Mouse (Mus musculus): ENCODE data around the gene Crabp2. TPM values are rescaled to one million over a fixed set of nuclear protein-coding genes. Genes with fewer than 3 reads are reported as not detected.

Crabp2 gene
- total and polyA plus RNA-seq, 3 experiments: 0.38 to 1.0 TPM; not detected in 1

GRCm38 (mm10) chr3:87918551-87918950 lies 29.9 kb upstream of the Crabp2 start:
- dilution Hi-C loops (cut with MboI; ENCODE audit: extremely low pct_ligation_motif_present, extremely low pct_unique_long_range_greater_than_20kb, low sequenced_read_pairs): no loop called here
- peaks cover 16% of the 10 kb centered on the region for H3K79me2 ChIP-seq (replicated peaks; ENCODE audit: control insufficient read depth, extremely low read depth, insufficient read depth, poor library complexity, severe bottlenecking)
- DNase-seq (ENCODE audit: extremely low read depth): no peak
- TF ChIP-seq JUN (IDR thresholded peaks at IDR 0.05; ENCODE audit: insufficient read depth, low read depth, low read length) (no peak), MEF2A (IDR thresholded peaks at IDR 0.05; ENCODE audit: borderline replicate concordance, low read depth, low read length) (no peak), USF2 (conservative IDR thresholded peaks at IDR 0.05; ENCODE audit: low read depth, low read length) (no peak), ZKSCAN1 (IDR thresholded peaks at IDR 0.05; ENCODE audit: borderline replicate concordance, low read depth, low read length) (no peak), E2F4 (IDR thresholded peaks at IDR 0.05; ENCODE audit: insufficient replicate concordance, low read depth, low read length) (no peak), HCFC1 (IDR thresholded peaks at IDR 0.05; ENCODE audit: low read depth, low read length) (no peak), POLR2A (IDR thresholded peaks at IDR 0.05; ENCODE audit: low read depth, low read length) (no peak), ZMIZ1 (IDR thresholded peaks at IDR 0.05; ENCODE audit: low read depth, low read length) (no peak), MAX (IDR thresholded peaks at IDR 0.05; ENCODE audit: low read length) (no peak), MXI1 (IDR thresholded peaks at IDR 0.05; ENCODE audit: low read depth, low read length) (no peak)
- no peaks in the 10 kb centered on the region for H3K9me3 ChIP-seq (replicated peaks; ENCODE audit: low read length)
- peak overlapping the region; percentile 19; the same call in 1 of the 2 replicates for H3K9ac ChIP-seq (ENCODE audit: insufficient read depth, low read depth)
- H3K27ac ChIP-seq (ENCODE audit: insufficient read depth, low read depth): no peak overlapping the region
- H3K4me2 ChIP-seq (ENCODE audit: insufficient read depth, low read depth, poor library complexity, severe bottlenecking): peak overlapping the region; percentile 13; the same call in 1 of the 2 replicates
- H3K36me3 ChIP-seq (replicated peaks in 1 of 2; ENCODE audit: control insufficient read depth in 1 of 2, insufficient read depth in 1 of 2, low read length in 1 of 2): peaks cover 40 to 66% of the 10 kb centered on the region in 2 experiments
- H3K27me3 ChIP-seq (replicated peaks): no peaks in the 10 kb centered on the region
- H3K4me1 ChIP-seq (ENCODE audit: control insufficient read depth in 1 of 2, insufficient read depth in 2 of 2): peaks cover 0 to 19% of the 10 kb centered on the region in 2 experiments; a peak in 1 of 4 replicates
- in situ Hi-C loops (cut with MboI; ENCODE audit: low pct_ligation_motif_present, low pct_unique_long_range_greater_than_20kb, low sequenced_read_pairs): no loop called here
- H3K4me3 ChIP-seq (replicated peaks in 1 of 3; ENCODE audit: low read depth in 2 of 3, low read length in 2 of 3, poor library complexity in 1 of 3): no peak overlapping the region

- Histone ChIP-seq H3K9me3 (replicated peaks; ENCODE audit: low read length) (no peaks in the 10 kb centered on the region), H3K4me3 (replicated peaks in 1 of 3; ENCODE audit: low read depth in 2 of 3, low read length in 2 of 3, poor library complexity in 1 of 3) (peak within 1 kb of the TSS; percentile 70 to 83 (median 81)), H3K27ac (ENCODE audit: insufficient read depth, low read depth) (peak within 1 kb of the TSS; percentile 51; the same call in 1 of the 2 replicates), H3K27me3 (replicated peaks) (no peaks in the 10 kb centered on the region), H3K4me1 (ENCODE audit: control insufficient read depth in 1 of 2, insufficient read depth in 2 of 2) (peaks cover 0 to 19% of the 10 kb centered on the region in 2 experiments; a peak in 1 of 4 replicates), H3K79me2 (replicated peaks; ENCODE audit: control insufficient read depth, extremely low read depth, insufficient read depth, poor library complexity, severe bottlenecking) (peaks cover 16% of the 10 kb centered on the region), H3K4me2 (ENCODE audit: insufficient read depth, low read depth, poor library complexity, severe bottlenecking) (peak within 1 kb of the TSS; percentile 90), H3K36me3 (replicated peaks in 1 of 2; ENCODE audit: control insufficient read depth in 1 of 2, insufficient read depth in 1 of 2, low read length in 1 of 2) (peaks cover 38 to 66% of the 10 kb centered on the region in 2 experiments), H3K9ac (ENCODE audit: insufficient read depth, low read depth) (peak within 1 kb of the TSS; percentile 87)
- in situ Hi-C loops (cut with MboI; ENCODE audit: low pct_ligation_motif_present, low pct_unique_long_range_greater_than_20kb, low sequenced_read_pairs) (no loop called here), dilution Hi-C loops (cut with MboI; ENCODE audit: extremely low pct_ligation_motif_present, extremely low pct_unique_long_range_greater_than_20kb, low sequenced_read_pairs) (no loop called here)
- peak; percentile 77 for DNase-seq (ENCODE audit: extremely low read depth)
- peak; percentile 69 for TF ChIP-seq POLR2A (IDR thresholded peaks at IDR 0.05; ENCODE audit: low read depth, low read length)
- TF ChIP-seq GABPA (IDR thresholded peaks at IDR 0.05; ENCODE audit: insufficient replicate concordance, low read depth, low read length): peak; percentile 40; the same call in 1 of the 2 replicates
- peak; percentile 88 for TF ChIP-seq MAX (IDR thresholded peaks at IDR 0.05; ENCODE audit: low read length)
- TF ChIP-seq IRF4 (IDR thresholded peaks at IDR 0.05; ENCODE audit: low read depth, low read length): peak; percentile 6; the same call in 1 of the 2 replicates
- peak; percentile 67 for TF ChIP-seq NRF1 (IDR thresholded peaks at IDR 0.05; ENCODE audit: low read depth, low read length)
- peak; percentile 94; the same call in 1 of the 2 replicates for TF ChIP-seq KAT2A (IDR thresholded peaks at IDR 0.05; ENCODE audit: insufficient replicate concordance, low read length)
- no peak for TF ChIP-seq EP300 (IDR thresholded peaks at IDR 0.05; ENCODE audit: low read length)
- peak; percentile 71 for TF ChIP-seq SIN3A (IDR thresholded peaks at IDR 0.05; ENCODE audit: low read length)
- TF ChIP-seq ZC3H11A (IDR thresholded peaks at IDR 0.05; ENCODE audit: low read depth, low read length): no peak
- peak; percentile 56 for TF ChIP-seq TCF12 (IDR thresholded peaks at IDR 0.05; ENCODE audit: low read depth, low read length)
- peak; percentile 98 for TF ChIP-seq MXI1 (IDR thresholded peaks at IDR 0.05; ENCODE audit: low read depth, low read length)
- TF ChIP-seq NELFE (IDR thresholded peaks at IDR 0.05; ENCODE audit: low read depth, low read length): peak; percentile 73
- peak; percentile 66 for TF ChIP-seq BHLHE40 (IDR thresholded peaks at IDR 0.05; ENCODE audit: low read depth, low read length)
- TF ChIP-seq PAX5 (IDR thresholded peaks at IDR 0.05; ENCODE audit: low read length): no peak
- TF ChIP-seq ETS1 (conservative IDR thresholded peaks at IDR 0.05; ENCODE audit: low read depth, low read length): no peak
- TF ChIP-seq USF2 (conservative IDR thresholded peaks at IDR 0.05; ENCODE audit: low read depth, low read length): no peak
- peak; percentile 96 for TF ChIP-seq E2F4 (IDR thresholded peaks at IDR 0.05; ENCODE audit: insufficient replicate concordance, low read depth, low read length)
- TF ChIP-seq HCFC1 (IDR thresholded peaks at IDR 0.05; ENCODE audit: low read depth, low read length): peak; percentile 98
- TF ChIP-seq MYC (IDR thresholded peaks at IDR 0.05; ENCODE audit: low read depth, low read length): peak; percentile 91
- 0 out of 2 replicates have a peak, but pooled peaks have one; percentile 7 for TF ChIP-seq UBTF (IDR thresholded peaks at IDR 0.05; ENCODE audit: low read depth, low read length)
- TF ChIP-seq MEF2A (IDR thresholded peaks at IDR 0.05; ENCODE audit: borderline replicate concordance, low read depth, low read length): 0 out of 2 replicates have a peak, but pooled peaks have one; percentile 27
- 0 out of 2 replicates have a peak, but pooled peaks have one; percentile 16 for TF ChIP-seq MAFK (IDR thresholded peaks at IDR 0.05; ENCODE audit: insufficient replicate concordance, low read length)
- TF ChIP-seq ZMIZ1 (IDR thresholded peaks at IDR 0.05; ENCODE audit: low read depth, low read length): 0 out of 2 replicates have a peak, but pooled peaks have one; percentile 53
- no peak for TF ChIP-seq POLR2AphosphoS2 (IDR thresholded peaks at IDR 0.05; ENCODE audit: low read depth, low read length)
- TF ChIP-seq MAZ (IDR thresholded peaks at IDR 0.05; ENCODE audit: low read depth, low read length): 0 out of 2 replicates have a peak, but pooled peaks have one; percentile 25
These were observed 28.9 kb upstream of the Crabp2 start, which contains the start of gene Mrpl24 for GRCm38 (mm10) chr3:87919336-87920108. TSS of gene Mrpl24 (plus strand) at chr3:87919506.
